Mouse (Mus musculus) olfactory bulb, adult 2 months (tissue): Measurements from ENCODE around the gene Rab8b.

Experiments used
- CTCF ChIP-seq: fragments of 200-500 bp; IDR thresholded peaks from 2 replicates; pipeline ENCODE4 v1.5.1; 2012; ENCODE audit warnings: low read depth, mild to moderate bottlenecking, low read length, moderate library complexity; ENCODE audit not compliant: insufficient read depth
- POLR2A ChIP-seq: fragments of 200-500 bp; IDR thresholded peaks from 2 replicates; pipeline ENCODE4 v1.6.1; 2012; ENCODE audit warnings: mild to moderate bottlenecking, low read depth, low read length, moderate library complexity; ENCODE audit not compliant: insufficient read depth

DNA sequence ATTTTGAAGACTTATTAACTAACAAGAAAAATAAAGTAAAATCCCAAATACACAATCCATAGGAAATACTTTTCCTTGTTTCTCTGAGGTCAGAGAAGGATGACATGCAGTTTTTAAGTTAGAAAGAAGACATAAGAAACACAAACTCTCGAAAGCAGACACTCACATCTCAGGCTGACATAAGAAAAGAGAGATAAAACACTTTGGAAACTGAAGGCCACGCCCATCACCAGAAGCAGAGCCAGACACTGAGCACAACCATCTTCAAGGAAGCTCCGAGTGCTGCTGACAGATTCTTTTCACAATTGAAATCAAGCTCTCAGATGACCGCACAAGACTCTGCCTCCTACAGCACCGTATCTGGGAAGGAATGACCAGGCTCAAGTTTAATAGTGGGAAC, 23.5 kb downstream of the Rab8b start:
- TF ChIP-seq CTCF (no peak), POLR2A (no peak)
